Mouse (Mus musculus): ENCODE data around the gene Auts2. TPM values are rescaled to one million over a fixed set of nuclear protein-coding genes. Genes with fewer than 3 reads are reported as not detected.

The Auts2 gene
- total RNA-seq, 2 experiments from 2014 or later = 43.4 to 57.3 TPM

GRCm38 (mm10) chr5:132329171-132329936 is 213.8 kb downstream of the Auts2 start:
- no peak for DNase-seq (ENCODE audit: low spot score in 2 of 2)

- no peak for DNase-seq (ENCODE audit: low spot score in 2 of 2)
Observed at GRCm38 (mm10) chr5:132324246-132324883, 218.8 kb downstream of the Auts2 start.

GRCm38 (mm10) chr5:132323608-132324007 is 219.5 kb downstream of the Auts2 start:
- no peak for DNase-seq (ENCODE audit: low spot score in 2 of 2)

GRCm38 (mm10) chr5:132322971-132323370 is 220.2 kb downstream of the Auts2 start:
- no peak for DNase-seq (ENCODE audit: low spot score in 2 of 2)

GRCm38 (mm10) chr5:132318026-132318765 is 224.9 kb downstream of the Auts2 start:
- no peak for DNase-seq (ENCODE audit: low spot score in 2 of 2)

GRCm38 (mm10) chr5:132316897-132317296 is 226.2 kb downstream of the Auts2 start:
- no peak for DNase-seq (ENCODE audit: low spot score in 2 of 2)

GRCm38 (mm10) chr5:132314300-132314699 is 228.8 kb downstream of the Auts2 start:
- DNase-seq (ENCODE audit: low spot score in 2 of 2) = no peak

- no peak for DNase-seq (ENCODE audit: low spot score in 2 of 2)
Observed at GRCm38 (mm10) chr5:132307000-132307399, 236.1 kb downstream of the Auts2 start.

- DNase-seq (ENCODE audit: low spot score in 2 of 2) = no peak
Observed at GRCm38 (mm10) chr5:132305354-132305934, 237.7 kb downstream of the Auts2 start.

GRCm38 (mm10) chr5:132302778-132303177 is 240.4 kb downstream of the Auts2 start:
- no peak for DNase-seq (ENCODE audit: low spot score in 2 of 2)

- no peak for DNase-seq (ENCODE audit: low spot score in 2 of 2)
Observed at GRCm38 (mm10) chr5:132300794-132301193, 242.3 kb downstream of the Auts2 start.

- no peak for DNase-seq (ENCODE audit: low spot score in 2 of 2)
Observed at GRCm38 (mm10) chr5:132299716-132300115, 243.4 kb downstream of the Auts2 start.

GRCm38 (mm10) chr5:132298996-132299395 is 244.1 kb downstream of the Auts2 start:
- DNase-seq (ENCODE audit: low spot score in 2 of 2) = no peak

GRCm38 (mm10) chr5:132297309-132297708 is 245.8 kb downstream of the Auts2 start:
- no peak for DNase-seq (ENCODE audit: low spot score in 2 of 2)

GRCm38 (mm10) chr5:132294469-132294868 is 248.7 kb downstream of the Auts2 start:
- no peak for DNase-seq (ENCODE audit: low spot score in 2 of 2)

GRCm38 (mm10) chr5:132292932-132293331 is 250.2 kb downstream of the Auts2 start:
- no peak for DNase-seq (ENCODE audit: low spot score in 2 of 2)

- DNase-seq (ENCODE audit: low spot score in 2 of 2) = no peak
Observed at GRCm38 (mm10) chr5:132290606-132291535, 252.3 kb downstream of the Auts2 start.

GRCm38 (mm10) chr5:132283741-132284140 is 259.4 kb downstream of the Auts2 start:
- DNase-seq (ENCODE audit: low spot score in 2 of 2) = no peak

- DNase-seq (ENCODE audit: low spot score in 2 of 2) = no peak
Observed at GRCm38 (mm10) chr5:132274098-132274898, 268.8 kb downstream of the Auts2 start.

GRCm38 (mm10) chr5:132272132-132272531 is 271.0 kb downstream of the Auts2 start:
- DNase-seq (ENCODE audit: low spot score in 2 of 2) = no peak
